Mouse (Mus musculus) kidney, adult 2 months (tissue): ENCODE data around the gene Tango6.

Experiments
- CTCF ChIP-seq: fragments of 200-500 bp; conservative IDR thresholded peaks from 2 replicates; pipeline ENCODE4 v1.5.1; 2011; ENCODE audit warnings: low read depth, mild to moderate bottlenecking, control low read depth, low read length, moderate library complexity, mixed read lengths; ENCODE audit not compliant: insufficient read depth, insufficient read length
- POLR2A ChIP-seq: fragments of 200-500 bp; IDR thresholded peaks from one replicate; pipeline ENCODE4 v1.6.1; 2011; ENCODE audit warnings: low read depth, low read length, control low read depth

- TF ChIP-seq CTCF, result no peak
- no peak for TF ChIP-seq POLR2A
Observed at GRCm38 (mm10) chr8:106646153-106646552, 36.7 kb upstream of the Tango6 start.
